Comparison of ENCODE assay signal across 15 mouse cellular contexts in the genomic region with DNA sequence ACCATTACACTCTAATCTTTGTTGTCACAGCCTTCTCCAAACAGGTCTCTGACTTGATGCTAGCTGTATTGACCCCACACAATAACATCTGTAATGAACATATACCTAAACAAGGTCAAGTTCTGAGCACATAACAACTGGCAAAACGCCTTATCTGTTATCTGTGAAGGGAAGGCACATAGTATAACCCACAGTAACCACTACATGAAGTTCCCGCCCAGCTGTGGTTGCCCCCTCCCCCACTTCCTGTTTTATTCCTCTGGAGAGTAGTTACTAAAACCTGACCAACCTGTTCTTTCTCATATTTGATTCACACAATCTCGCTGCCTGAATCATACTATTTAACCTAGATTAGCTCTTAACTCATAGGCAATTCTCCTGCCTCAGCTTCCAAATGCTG.
DNase-seq lines count a peak whose midpoint lies in the region; ATAC-seq and TF ChIP-seq lines count a peak whose summit lies in the region.
"Had no signal": no experiment of that assay in that cellular context is flagged by ENCODE, and none has a peak within 500 bp of the region (broad histone marks: within the 10 kb centered on the region; RNA-seq: fewer than 3 reads in every experiment).

No protein-coding gene starts in this region.

- H3K4me2 ChIP-seq in lung, postnatal 0 days (replicated peaks; ENCODE audit: low read depth, low read length), result no peak overlapping the region
- no peak overlapping the region for H3K4me2 ChIP-seq in liver, embryonic 11.5 days
- H3K4me2 ChIP-seq: hindbrain, embryonic 15.5 days; limb, embryonic 15.5 days; midbrain, embryonic 11.5 days; neural tube, embryonic 12.5 days had no signal

- no peak for TF ChIP-seq POLR2A in spleen, adult 2 months (IDR thresholded peaks at IDR 0.05; ENCODE audit: low read depth, low read length)

- no peaks in the 10 kb centered on the region for H3K9me3 ChIP-seq in lung, postnatal 0 days (ENCODE audit: low read length)
- H3K9me3 ChIP-seq in liver, embryonic 11.5 days (ENCODE audit: control insufficient read depth, low read length), result no peaks in the 10 kb centered on the region
- H3K9me3 ChIP-seq: heart, embryonic 10.5 days; hindbrain, embryonic 15.5 days; limb, embryonic 15.5 days; neural tube, embryonic 12.5 days had no signal

- ATAC-seq in lung, postnatal 0 days, result no peak
- ATAC-seq in liver, embryonic 11.5 days (replicated peaks; ENCODE audit: low FRiP score), result peak; percentile 87

- 49% methylated on average over 3 of the region's 3 CpGs for WGBS in lung, postnatal 0 days
- WGBS in liver, embryonic 11.5 days, result 30% methylated on average over 3 of the region's 3 CpGs
- WGBS in spleen, adult 2 months, result 6% methylated on average over 3 of the region's 3 CpGs

- no peak for TF ChIP-seq EP300 in lung, postnatal 0 days (IDR thresholded peaks at IDR 0.05)

- H3K27me3 ChIP-seq in lung, postnatal 0 days (replicated peaks; ENCODE audit: insufficient read depth, low read length), result no peaks in the 10 kb centered on the region
- H3K27me3 ChIP-seq in liver, embryonic 11.5 days (replicated peaks; ENCODE audit: control insufficient read depth, insufficient read depth, low read length), result no peaks in the 10 kb centered on the region
- H3K27me3 ChIP-seq in spleen, adult 2 months (ENCODE audit: control insufficient read depth, insufficient read depth, low read length), result no peaks in the 10 kb centered on the region
- H3K27me3 ChIP-seq: hindbrain, embryonic 15.5 days; limb, embryonic 15.5 days; neural tube, embryonic 12.5 days had no signal

- no peaks in the 10 kb centered on the region for H3K36me3 ChIP-seq in lung, postnatal 0 days (ENCODE audit: insufficient read depth, low read length)
- H3K36me3 ChIP-seq in liver, embryonic 11.5 days (ENCODE audit: control insufficient read depth, insufficient read depth, low read length), result no peaks in the 10 kb centered on the region
- H3K36me3 ChIP-seq in spleen, adult 2 months (ENCODE audit: control insufficient read depth, insufficient read depth, low read length), result no peaks in the 10 kb centered on the region
- H3K36me3 ChIP-seq: heart, embryonic 10.5 days; hindbrain, embryonic 15.5 days; limb, embryonic 15.5 days; neural tube, embryonic 12.5 days had no signal

- H3K9ac ChIP-seq in lung, postnatal 0 days (replicated peaks; ENCODE audit: low read depth), result no peak overlapping the region
- H3K9ac ChIP-seq in liver, embryonic 11.5 days (ENCODE audit: low read depth, low read length), result no peak overlapping the region
- H3K9ac ChIP-seq: hindbrain, embryonic 15.5 days; limb, embryonic 15.5 days; neural tube, embryonic 12.5 days had no signal

- DNase-seq in lung, postnatal 36 days, result peak; percentile 19
- DNase-seq in lung, postnatal 0 days (ENCODE audit: low spot score), result no peak
- DNase-seq in liver, embryonic 11.5 days (ENCODE audit: low spot score), result no peak
- DNase-seq in spleen, adult 2 months (ENCODE audit: low read depth in 1 of 2, low spot score in 2 of 2), result peak; percentile 16 to 34
- no peak for DNase-seq in layer of hippocampus, adult 2 months (ENCODE audit: low spot score in 2 of 2)
- no peak for DNase-seq in ovary, postnatal 10 days (ENCODE audit: low spot score)
- DNase-seq in ovary, postnatal 14 days (ENCODE audit: low spot score), result no peak
- DNase-seq in cerebellum, postnatal 4 days (ENCODE audit: low spot score in 2 of 2), result no peak
- DNase-seq: kidney, postnatal 10 days; right cerebral cortex, postnatal 25 days had no signal

- H3K27ac ChIP-seq in lung, postnatal 0 days (ENCODE audit: low read length), result no peak overlapping the region
- H3K27ac ChIP-seq in liver, embryonic 11.5 days (ENCODE audit: low read depth, low read length), result no peak overlapping the region
- peak overlapping the region; percentile 72; the same call in 1 of the 2 replicates for H3K27ac ChIP-seq in spleen, adult 2 months (ENCODE audit: insufficient read depth, low read length)
- no peak overlapping the region for H3K27ac ChIP-seq in layer of hippocampus, adult 2 months
- H3K27ac ChIP-seq: heart, embryonic 10.5 days; hindbrain, embryonic 15.5 days; limb, embryonic 15.5 days; neural tube, embryonic 12.5 days had no signal

- no peak for TF ChIP-seq CTCF in lung, postnatal 0 days (IDR thresholded peaks at IDR 0.05)
- TF ChIP-seq CTCF in spleen, adult 2 months (IDR thresholded peaks at IDR 0.05; ENCODE audit: extremely low read depth, insufficient read depth, insufficient read length, insufficient replicate concordance), result no peak
- no peak for TF ChIP-seq CTCF in layer of hippocampus, adult 2 months (conservative IDR thresholded peaks at IDR 0.05)

- H3K4me1 ChIP-seq in lung, postnatal 0 days (ENCODE audit: insufficient read depth, low read depth, low read length), result no peaks in the 10 kb centered on the region
- no peaks in the 10 kb centered on the region for H3K4me1 ChIP-seq in liver, embryonic 11.5 days (replicated peaks; ENCODE audit: control insufficient read depth, insufficient read depth, low read length)
- peaks cover 7% of the 10 kb centered on the region for H3K4me1 ChIP-seq in spleen, adult 2 months (ENCODE audit: control insufficient read depth, insufficient read depth, insufficient read length)
- H3K4me1 ChIP-seq: heart, embryonic 10.5 days; hindbrain, embryonic 15.5 days; limb, embryonic 15.5 days; neural tube, embryonic 12.5 days had no signal

- H3K4me3 ChIP-seq in lung, postnatal 0 days (ENCODE audit: low read depth, low read length), result no peak overlapping the region
- H3K4me3 ChIP-seq in liver, embryonic 11.5 days (ENCODE audit: low read depth, low read length), result no peak overlapping the region
- H3K4me3 ChIP-seq in spleen, adult 2 months (ENCODE audit: extremely low read depth, insufficient read depth, insufficient read length), result no peak overlapping the region
- H3K4me3 ChIP-seq in layer of hippocampus, adult 2 months, result no peak overlapping the region
- H3K4me3 ChIP-seq: heart, embryonic 10.5 days; hindbrain, embryonic 15.5 days; limb, embryonic 15.5 days; neural tube, embryonic 12.5 days had no signal

Comparison
In these comparisons a context has a peak if more than half of its experiments do, and no peak if none do; other contexts are left out.
1. DNase-seq: peak in lung, postnatal 36 days (single experiment) and spleen, adult 2 months (2 of 2); none in lung, postnatal 0 days (single experiment), liver, embryonic 11.5 days (single experiment), layer of hippocampus, adult 2 months (0 of 2), ovary, postnatal 10 days (single experiment), ovary, postnatal 14 days (single experiment) and cerebellum, postnatal 4 days (0 of 2).